Comparison of ENCODE assay signal across 29 mouse cellular contexts in genomic region chr17:26490072-26490471, GRCm38 (mm10).
DNase-seq lines count a peak whose midpoint lies in the region; ATAC-seq and TF ChIP-seq lines count a peak whose summit lies in the region.
"Had no signal": no experiment of that assay in that cellular context is flagged by ENCODE, and none has a peak within 500 bp of the region (broad histone marks: within the 10 kb centered on the region; RNA-seq: fewer than 3 reads in every experiment).

No protein-coding gene starts in this region.

- peaks cover 44% of the 10 kb centered on the region for H3K4me1 ChIP-seq in heart, embryonic 13.5 days
- peaks cover 1 to 7% of the 10 kb centered on the region in 2 experiments; a peak in 2 of 4 replicates for H3K4me1 ChIP-seq in ES-E14 (ENCODE audit: control insufficient read depth in 2 of 2, insufficient read depth in 2 of 2, low read length in 2 of 2, poor library complexity in 1 of 2)
- H3K4me1 ChIP-seq in heart, embryonic 15.5 days (replicated peaks), result peaks cover 41% of the 10 kb centered on the region
- H3K4me1 ChIP-seq: forebrain, embryonic 13.5 days; kidney, embryonic 15.5 days; neural tube, embryonic 12.5 days had no signal

- ATAC-seq in heart, embryonic 13.5 days (ENCODE audit: extremely low read depth, insufficient number of reproducible peaks, low FRiP score, low TSS enrichment), result no peak
- ATAC-seq in heart, embryonic 15.5 days (replicated peaks; ENCODE audit: insufficient number of reproducible peaks, insufficient read depth, low FRiP score, low read depth), result no peak
- ATAC-seq: forebrain, embryonic 13.5 days; intestine, postnatal 0 days; midbrain, embryonic 16.5 days had no signal

- H3K9ac ChIP-seq in heart, embryonic 13.5 days, result no peak overlapping the region
- peak overlapping the region; percentile 56; the same call in 1 of the 2 replicates for H3K9ac ChIP-seq in ES-E14 (ENCODE audit: insufficient read depth, low read depth, low read length, poor library complexity, severe bottlenecking)
- H3K9ac ChIP-seq in heart, embryonic 15.5 days, result no peak overlapping the region
- H3K9ac ChIP-seq: embryonic facial prominence, embryonic 15.5 days; forebrain, embryonic 13.5 days; hindbrain, embryonic 14.5 days; kidney, embryonic 15.5 days; limb, embryonic 13.5 days; lung, embryonic 15.5 days; neural tube, embryonic 12.5 days had no signal

- peak; percentile 91 for DNase-seq in heart, adult 11 months
- no peak for DNase-seq in heart, adult 8-10 months (ENCODE audit: low spot score)
- no peak for DNase-seq in heart, postnatal 36 days
- DNase-seq in ES-E14 (ENCODE audit: low read depth, low spot score), result no peak
- no peak for DNase-seq in left cerebral cortex, adult 8-10 months (ENCODE audit: low spot score in 2 of 2)
- no peak for DNase-seq in layer of hippocampus, postnatal 36 days
- DNase-seq: adrenal gland, postnatal 36 days; cerebellum, adult 2 months; cerebellum, postnatal 14 days; gastrocnemius, postnatal 25 days; kidney, postnatal 25 days; right cerebral cortex, adult 18-20 months; spleen, adult 18-20 months; thymus, postnatal 25 days had no signal

- H3K9me3 ChIP-seq in heart, embryonic 13.5 days, result peaks cover 17% of the 10 kb centered on the region
- 0 out of 2 replicates have a peak, but pooled peaks cover 2% of the 10 kb centered on the region for H3K9me3 ChIP-seq in ES-E14 (ENCODE audit: control insufficient read depth, insufficient read depth, low read depth, low read length)
- H3K9me3 ChIP-seq in heart, embryonic 15.5 days (replicated peaks), result 0 out of 2 replicates have a peak, but pooled peaks cover 4% of the 10 kb centered on the region

- H3K4me2 ChIP-seq in heart, embryonic 13.5 days, result no peak overlapping the region
- no peak overlapping the region for H3K4me2 ChIP-seq in heart, embryonic 15.5 days
- H3K4me2 ChIP-seq: embryonic facial prominence, embryonic 15.5 days; forebrain, embryonic 13.5 days; hindbrain, embryonic 14.5 days; kidney, embryonic 15.5 days; limb, embryonic 13.5 days; liver, embryonic 11.5 days; lung, embryonic 15.5 days; midbrain, embryonic 11.5 days; neural tube, embryonic 12.5 days had no signal

- intact Hi-C loops in heart, postnatal 36 days (cut with DNase I), result no loop called here

- no peak overlapping the region for H3K4me3 ChIP-seq in heart, embryonic 13.5 days
- H3K4me3 ChIP-seq in ES-E14 (ENCODE audit: insufficient read depth in 1 of 2, low read depth in 1 of 2, low read length in 2 of 2, poor library complexity in 1 of 2, severe bottlenecking in 1 of 2), result no peak overlapping the region
- no peak overlapping the region for H3K4me3 ChIP-seq in heart, embryonic 15.5 days
- H3K4me3 ChIP-seq: embryonic facial prominence, embryonic 15.5 days; forebrain, embryonic 13.5 days; kidney, embryonic 15.5 days; left cerebral cortex, adult 2 months; limb, embryonic 13.5 days; lung, embryonic 15.5 days; myocyte; neural tube, embryonic 12.5 days had no signal

- in situ Hi-C loops in ES-E14 (cut with MboI; ENCODE audit: low sequenced_read_pairs in 2 of 2, unreplicated experiment in 2 of 2), result no loop called here

- peak overlapping the region; percentile 86 for H3K27ac ChIP-seq in heart, embryonic 13.5 days (replicated peaks)
- no peak overlapping the region for H3K27ac ChIP-seq in ES-E14 (ENCODE audit: insufficient read depth, low read depth, low read length, poor library complexity, severe bottlenecking)
- H3K27ac ChIP-seq in heart, embryonic 15.5 days, result peak overlapping the region; percentile 91
- H3K27ac ChIP-seq: forebrain, embryonic 13.5 days; hindbrain, embryonic 14.5 days; kidney, embryonic 15.5 days; left cerebral cortex, adult 2 months; lung, embryonic 15.5 days; neural tube, embryonic 12.5 days had no signal

- 88% methylated on average over 10 of the region's 10 CpGs for WGBS in heart, embryonic 13.5 days
- WGBS in heart, embryonic 15.5 days, result 89% methylated on average over 10 of the region's 10 CpGs

- H3K36me3 ChIP-seq in heart, embryonic 13.5 days, result peaks cover 6% of the 10 kb centered on the region
- no peaks in the 10 kb centered on the region for H3K36me3 ChIP-seq in ES-E14 (ENCODE audit: control insufficient read depth, insufficient read depth, low read length, poor library complexity, severe bottlenecking)
- H3K36me3 ChIP-seq in heart, embryonic 15.5 days, result no peaks in the 10 kb centered on the region
- H3K36me3 ChIP-seq: embryonic facial prominence, embryonic 15.5 days; kidney, embryonic 15.5 days; limb, embryonic 13.5 days; lung, embryonic 15.5 days; neural tube, embryonic 12.5 days had no signal

- H3K27me3 ChIP-seq in heart, embryonic 13.5 days (replicated peaks), result no peaks in the 10 kb centered on the region
- no peaks in the 10 kb centered on the region for H3K27me3 ChIP-seq in heart, embryonic 15.5 days
- H3K27me3 ChIP-seq: embryonic facial prominence, embryonic 15.5 days; forebrain, embryonic 13.5 days; kidney, embryonic 15.5 days; limb, embryonic 13.5 days; lung, embryonic 15.5 days; neural tube, embryonic 12.5 days had no signal

TF ChIP-seq in ES-E14, 5 proteins besides CTCF, POLR2A, EP300 and RAD21:
- TF ChIP-seq ZC3H11A (IDR thresholded peaks at IDR 0.05; ENCODE audit: borderline replicate concordance, low read depth, low read length), result no peak
- no peak for TF ChIP-seq HCFC1 (IDR thresholded peaks at IDR 0.05; ENCODE audit: borderline replicate concordance, insufficient read depth, low read length)
- no peak for TF ChIP-seq ZNF384 (IDR thresholded peaks at IDR 0.05; ENCODE audit: low read depth, low read length)
- TF ChIP-seq CHD2 (IDR thresholded peaks at IDR 0.05; ENCODE audit: low read depth, low read length), result no peak
- TF ChIP-seq MAFK (IDR thresholded peaks at IDR 0.05; ENCODE audit: insufficient read depth, low read depth, low read length), result no peak
TF ChIP-seq in ES-E14: peak in this region for 0.
